Mouse (Mus musculus) hindbrain, embryonic 12.5 days (tissue): ENCODE results near the gene Rnf181. TPM values are rescaled to one million over a fixed set of nuclear protein-coding genes. Genes with fewer than 3 reads are reported as not detected.

Source experiments
- ATAC-seq: fragments of 200-750 bp; cut with Nextera tagmentation; 2 replicates; pipeline ENCODE4 v1.8.0; 2017; ENCODE audit warnings: moderate TSS enrichment; ENCODE audit not compliant: low FRiP score
- H3K27ac ChIP-seq: fragments of 300-500 bp; sonication (generic); 2 replicates; pipeline ENCODE4 v1.5.1; 2016; ENCODE audit warnings: mild to moderate bottlenecking
- H3K27me3 ChIP-seq: fragments of 300-500 bp; sonication (generic); 2 replicates; pipeline ENCODE4 v1.6.1; 2016; ENCODE audit warnings: mild to moderate bottlenecking
- H3K36me3 ChIP-seq: fragments of 300-500 bp; sonication (generic); 2 replicates; pipeline ENCODE4 v1.6.1; 2016; ENCODE audit warnings: mild to moderate bottlenecking
- H3K4me1 ChIP-seq: fragments of 300-500 bp; sonication (generic); 2 replicates; pipeline ENCODE4 v1.6.1; 2016
- H3K4me2 ChIP-seq: fragments of 300-500 bp; sonication (generic); replicated peaks from 2 replicates; pipeline ENCODE4 v1.6.1; 2016; ENCODE audit warnings: mild to moderate bottlenecking
- H3K4me3 ChIP-seq: fragments of 300-500 bp; sonication (generic); 2 replicates; pipeline ENCODE4 v1.5.1; 2016; ENCODE audit warnings: mild to moderate bottlenecking
- H3K9ac ChIP-seq: fragments of 300-500 bp; sonication (generic); 2 replicates; pipeline ENCODE4 v1.6.1; 2016; ENCODE audit warnings: mild to moderate bottlenecking, moderate library complexity
- H3K9me3 ChIP-seq: fragments of 300-500 bp; sonication (generic); replicated peaks from 2 replicates; pipeline ENCODE4 v1.6.1; 2016; ENCODE audit warnings: mild to moderate bottlenecking
- WGBS: fragments of 180-500 bp; shearing (Covaris S2); methylation state at CpG from one replicate; pipeline ENCODE4 v1.1.7; 2016; 5-methylcytosine and 5-hydroxymethylcytosine counted together
- polyA plus RNA-seq: library from polyadenylated mRNA; unstranded; fragments of >200 nt; fragmentation: Nextera tagmentation; extraction: Ambion mirVana; gene quantifications from 2 replicates; pipeline ENCODE4 v1.2.1, GENCODE M21; 2016

Gene Rnf181
- polyA plus RNA-seq, 1 experiment from 2014 or later = 98.3 TPM

- 85% methylated on average over 5 of the region's 5 CpGs for WGBS
- H3K4me3 ChIP-seq = no peak overlapping the region
- no peaks in the 10 kb centered on the region for H3K9me3 ChIP-seq
- no peak overlapping the region for H3K4me2 ChIP-seq
- H3K27ac ChIP-seq = no peak overlapping the region
- no peak for ATAC-seq
- H3K4me1 ChIP-seq = peaks cover 11% of the 10 kb centered on the region; the same call in 1 of the 2 replicates
- peaks cover 19% of the 10 kb centered on the region for H3K27me3 ChIP-seq
- H3K36me3 ChIP-seq = no peaks in the 10 kb centered on the region
- no peak overlapping the region for H3K9ac ChIP-seq
Measured at GRCm38 (mm10) chr6:72392341-72392740, 25.6 kb upstream of the Rnf181 start.

GRCm38 (mm10) chr6:72390795-72391521 is 24.2 kb upstream of the Rnf181 start:
- H3K4me3 ChIP-seq = peak overlapping the region; percentile 36
- 13% methylated on average over 12 of the region's 12 CpGs for WGBS
- H3K36me3 ChIP-seq = no peaks in the 10 kb centered on the region
- H3K4me1 ChIP-seq = peaks cover 11% of the 10 kb centered on the region; the same call in 1 of the 2 replicates
- H3K9ac ChIP-seq = no peak overlapping the region
- H3K27me3 ChIP-seq = peaks cover 19% of the 10 kb centered on the region
- no peak overlapping the region for H3K27ac ChIP-seq
- peak overlapping the region; percentile 53 for H3K4me2 ChIP-seq
- no peak for ATAC-seq
- H3K9me3 ChIP-seq = no peaks in the 10 kb centered on the region

DNA sequence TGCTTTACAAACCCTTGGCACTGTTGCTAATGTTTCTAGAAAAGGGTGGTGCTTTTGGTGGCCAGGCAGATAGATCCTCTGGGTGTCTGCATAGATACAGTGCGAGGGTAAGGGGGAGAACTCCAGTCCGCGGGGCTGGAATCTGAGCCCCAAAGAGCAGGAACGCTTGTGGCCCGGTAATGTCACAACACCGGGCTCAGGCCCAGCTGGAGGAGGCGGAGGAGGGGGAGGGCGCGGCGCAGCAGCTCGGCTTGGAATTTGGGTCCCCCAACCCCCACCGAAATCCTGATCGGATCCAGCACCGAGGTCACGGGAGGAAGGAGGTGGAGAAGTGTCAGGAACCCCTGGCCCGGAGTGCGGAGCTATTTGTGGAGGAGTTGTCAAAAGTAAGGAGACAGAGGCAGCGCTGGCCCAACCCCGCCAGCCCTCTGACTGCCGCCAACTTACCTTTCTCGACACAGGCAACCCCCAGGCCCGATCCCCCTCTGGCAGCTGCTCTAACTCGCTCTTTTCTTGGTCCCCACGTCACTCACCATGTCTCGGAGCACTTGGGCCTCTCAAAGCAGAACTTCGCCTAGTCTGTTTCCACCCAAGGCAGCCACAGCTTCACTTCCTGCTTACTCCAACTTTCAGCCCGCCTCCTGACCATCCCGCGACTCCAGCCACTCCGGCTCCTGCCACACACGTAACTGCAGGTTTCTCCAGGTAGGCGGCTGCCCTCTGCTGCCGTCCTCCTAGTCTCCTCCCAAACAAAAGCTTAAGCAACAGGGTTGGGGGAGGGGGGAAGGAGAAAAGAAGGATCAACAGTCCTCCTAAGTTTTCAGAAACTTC is 23.4 kb upstream of the Rnf181 start, which contains the start of gene Vamp8:
Gene Vamp8 (minus strand): TSS at position 763 of the 831 bp plus-strand sequence.
- H3K27me3 ChIP-seq = peaks cover 19% of the 10 kb centered on the region
- no peaks in the 10 kb centered on the region for H3K9me3 ChIP-seq
- H3K36me3 ChIP-seq = 0 out of 2 replicates have a peak, but pooled peaks cover 1% of the 10 kb centered on the region
- peak within 1 kb of the TSS; percentile 58 for H3K9ac ChIP-seq
- H3K4me3 ChIP-seq = peak within 1 kb of the TSS; percentile 36
- peak within 1 kb of the TSS; percentile 36; the same call in 1 of the 2 replicates for H3K27ac ChIP-seq
- H3K4me2 ChIP-seq = peak within 1 kb of the TSS; percentile 53
- WGBS = 2% methylated on average over 33 of the region's 33 CpGs
- peaks cover 11% of the 10 kb centered on the region; the same call in 1 of the 2 replicates for H3K4me1 ChIP-seq
- no peak for ATAC-seq

- Histone ChIP-seq H3K4me3 (peak overlapping the region; percentile 36), H3K9me3 (no peaks in the 10 kb centered on the region), H3K36me3 (0 out of 2 replicates have a peak, but pooled peaks cover 4% of the 10 kb centered on the region), H3K27ac (0 out of 2 replicates have a peak overlapping the region, but pooled peaks have one; percentile 36), H3K9ac (peak overlapping the region; percentile 58), H3K4me2 (peak overlapping the region; percentile 53), H3K27me3 (peaks cover 19% of the 10 kb centered on the region), H3K4me1 (peaks cover 11% of the 10 kb centered on the region; the same call in 1 of the 2 replicates)
- 33% methylated on average over 13 of the region's 13 CpGs for WGBS
- ATAC-seq = no peak; the same call in 1 of the 2 replicates
Measured at GRCm38 (mm10) chr6:72389471-72389940, 22.8 kb upstream of the Rnf181 start.

DNA sequence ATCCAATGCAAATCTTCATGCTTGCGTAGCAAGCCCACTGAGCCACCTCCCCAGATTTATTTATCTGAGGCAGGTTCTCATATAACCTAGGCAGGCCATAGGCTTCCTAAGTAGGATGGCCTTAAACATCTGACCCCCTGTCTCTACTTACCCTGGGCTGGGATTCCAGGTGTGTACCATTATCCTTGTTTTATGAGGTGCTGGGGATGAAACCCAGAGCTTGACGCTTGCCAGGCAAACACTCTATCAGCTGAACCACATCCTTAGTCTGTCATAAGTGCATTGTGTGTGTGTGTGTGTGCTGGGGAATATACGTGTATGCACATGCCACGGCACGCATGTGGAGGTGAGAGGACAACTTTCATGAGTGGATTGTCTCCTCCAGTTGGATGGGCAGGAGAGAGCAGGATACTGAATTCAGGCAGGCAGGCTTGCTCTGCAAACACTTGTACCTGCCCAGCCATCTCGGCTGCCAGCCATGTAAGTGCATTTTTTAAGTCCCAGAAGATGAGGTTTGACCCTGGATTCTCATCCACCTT is 22.1 kb upstream of the Rnf181 start:
- Histone ChIP-seq H3K27ac (no peak overlapping the region), H3K4me3 (no peak overlapping the region), H3K4me1 (peaks cover 11% of the 10 kb centered on the region; the same call in 1 of the 2 replicates), H3K27me3 (peaks cover 19% of the 10 kb centered on the region), H3K36me3 (0 out of 2 replicates have a peak, but pooled peaks cover 4% of the 10 kb centered on the region), H3K9me3 (no peaks in the 10 kb centered on the region), H3K9ac (no peak overlapping the region), H3K4me2 (no peak overlapping the region)
- no peak for ATAC-seq
- WGBS = 89% methylated on average over 6 of the region's 6 CpGs

DNA sequence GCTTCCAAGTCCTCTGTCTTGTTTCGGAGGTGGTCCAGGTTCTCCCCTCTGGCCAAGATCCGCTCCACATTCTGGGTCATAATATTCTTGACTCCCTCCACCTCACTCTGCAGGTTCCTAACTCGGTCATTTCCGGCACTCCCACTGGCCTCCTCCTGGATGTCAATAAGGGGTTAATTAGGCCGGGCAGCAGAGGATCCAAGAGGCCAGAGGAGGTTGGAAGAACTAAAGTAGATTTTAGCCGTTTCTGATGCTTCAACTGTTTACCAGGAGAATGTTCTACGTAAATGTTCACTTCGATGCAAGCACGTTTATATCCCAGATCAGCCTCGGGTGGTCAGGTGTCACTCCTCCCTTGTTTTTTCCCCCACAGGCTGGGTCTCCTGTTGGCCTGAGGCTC is 21.5 kb upstream of the Rnf181 start:
- H3K9me3 ChIP-seq = no peaks in the 10 kb centered on the region
- H3K4me1 ChIP-seq = peaks cover 11% of the 10 kb centered on the region; the same call in 1 of the 2 replicates
- H3K4me3 ChIP-seq = no peak overlapping the region
- 69% methylated on average over 10 of the region's 10 CpGs for WGBS
- H3K9ac ChIP-seq = no peak overlapping the region
- H3K27ac ChIP-seq = no peak overlapping the region
- H3K36me3 ChIP-seq = 0 out of 2 replicates have a peak, but pooled peaks cover 4% of the 10 kb centered on the region
- peaks cover 19% of the 10 kb centered on the region for H3K27me3 ChIP-seq
- no peak for ATAC-seq
- H3K4me2 ChIP-seq = no peak overlapping the region

DNA sequence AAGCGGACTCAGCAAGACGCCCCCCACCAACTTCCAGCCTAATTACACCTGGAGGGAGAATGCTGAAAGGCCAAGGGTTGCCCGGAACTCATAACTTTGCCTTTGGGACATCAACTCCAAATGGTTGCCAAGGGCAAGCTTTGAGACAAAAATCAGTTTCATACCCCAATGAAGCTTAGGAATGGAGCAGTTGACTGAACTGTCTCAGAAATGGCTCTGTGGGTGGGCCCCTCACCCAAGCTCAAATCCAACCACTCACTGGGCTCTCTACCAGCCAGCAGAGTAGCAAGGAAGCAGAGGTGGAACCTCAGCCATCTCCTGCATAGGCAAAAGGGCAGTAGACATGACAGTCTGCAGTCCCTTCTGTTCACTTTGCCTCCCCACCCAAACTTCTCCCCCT is 21.1 kb upstream of the Rnf181 start:
- ATAC-seq = no peak
- H3K9ac ChIP-seq = no peak overlapping the region
- H3K36me3 ChIP-seq = 0 out of 2 replicates have a peak, but pooled peaks cover 4% of the 10 kb centered on the region
- no peak overlapping the region for H3K4me3 ChIP-seq
- H3K27me3 ChIP-seq = peaks cover 19% of the 10 kb centered on the region
- H3K4me2 ChIP-seq = no peak overlapping the region
- no peak overlapping the region for H3K27ac ChIP-seq
- 75% methylated on average over 3 of the region's 3 CpGs for WGBS
- H3K9me3 ChIP-seq = no peaks in the 10 kb centered on the region
- H3K4me1 ChIP-seq = peaks cover 11% of the 10 kb centered on the region; the same call in 1 of the 2 replicates

DNA sequence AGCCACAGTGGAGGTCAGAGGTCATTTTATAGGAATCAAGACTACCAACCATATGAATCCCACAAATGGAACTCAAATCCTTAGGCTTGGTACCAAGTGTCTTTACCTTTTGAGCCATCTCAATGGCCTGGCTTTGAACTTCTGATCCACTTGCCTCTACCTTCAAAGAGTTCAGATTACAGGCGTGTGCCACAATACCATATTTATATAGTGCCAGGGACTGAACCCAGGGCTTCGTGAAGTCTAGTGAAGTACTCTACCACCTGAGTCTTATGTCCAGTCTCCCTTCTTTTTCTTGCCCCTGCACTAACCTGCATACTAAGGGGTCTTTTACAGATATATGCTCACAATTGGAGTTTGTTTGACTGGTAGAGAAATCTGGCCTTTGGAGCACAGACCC is 19.8 kb upstream of the Rnf181 start:
- WGBS = 93% methylated on average over 2 of the region's 2 CpGs
- Histone ChIP-seq H3K27ac (no peak overlapping the region), H3K4me2 (no peak overlapping the region), H3K4me3 (no peak overlapping the region), H3K36me3 (0 out of 2 replicates have a peak, but pooled peaks cover 4% of the 10 kb centered on the region), H3K27me3 (peaks cover 21% of the 10 kb centered on the region), H3K4me1 (peaks cover 11% of the 10 kb centered on the region; the same call in 1 of the 2 replicates), H3K9ac (no peak overlapping the region), H3K9me3 (no peaks in the 10 kb centered on the region)
- ATAC-seq = no peak

GRCm38 (mm10) chr6:72385258-72385657 is 18.5 kb upstream of the Rnf181 start:
- Histone ChIP-seq H3K36me3 (0 out of 2 replicates have a peak, but pooled peaks cover 4% of the 10 kb centered on the region), H3K9me3 (no peaks in the 10 kb centered on the region), H3K27ac (no peak overlapping the region), H3K4me1 (peaks cover 11% of the 10 kb centered on the region), H3K9ac (no peak overlapping the region), H3K27me3 (peaks cover 25% of the 10 kb centered on the region), H3K4me2 (no peak overlapping the region), H3K4me3 (no peak overlapping the region)
- 88% methylated on average over 4 of the region's 4 CpGs for WGBS
- ATAC-seq = no peak

DNA sequence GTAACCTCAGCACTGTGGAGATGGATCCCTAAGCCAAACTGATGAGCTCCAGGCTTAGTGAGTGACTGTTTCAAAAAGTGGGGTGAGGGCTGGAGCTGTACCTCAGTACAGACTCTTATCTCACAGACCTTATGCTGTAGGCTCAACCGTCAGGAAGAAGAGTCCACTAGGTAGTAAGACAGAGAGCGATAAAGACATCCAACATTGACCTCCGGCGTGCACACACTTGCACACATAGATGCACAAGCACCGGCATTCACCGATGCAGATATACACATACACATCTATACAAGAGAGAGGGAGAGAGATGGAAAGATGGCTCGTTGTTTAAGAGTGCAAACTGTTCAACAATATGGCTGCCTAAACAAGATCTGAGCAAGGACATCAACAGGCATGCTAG is 17.2 kb upstream of the Rnf181 start:
- Histone ChIP-seq H3K27ac (no peak overlapping the region), H3K9ac (no peak overlapping the region), H3K27me3 (peaks cover 29% of the 10 kb centered on the region), H3K9me3 (no peaks in the 10 kb centered on the region), H3K4me3 (no peak overlapping the region), H3K36me3 (0 out of 2 replicates have a peak, but pooled peaks cover 4% of the 10 kb centered on the region), H3K4me1 (peaks cover 5% of the 10 kb centered on the region), H3K4me2 (no peak overlapping the region)
- ATAC-seq = no peak
- WGBS = 97% methylated on average over 7 of the region's 7 CpGs

GRCm38 (mm10) chr6:72383142-72383820 is 16.5 kb upstream of the Rnf181 start:
- H3K4me3 ChIP-seq = no peak overlapping the region
- no peak overlapping the region for H3K4me2 ChIP-seq
- H3K36me3 ChIP-seq = 0 out of 2 replicates have a peak, but pooled peaks cover 4% of the 10 kb centered on the region
- H3K4me1 ChIP-seq = peaks cover 5% of the 10 kb centered on the region
- H3K9me3 ChIP-seq = no peaks in the 10 kb centered on the region
- H3K27ac ChIP-seq = no peak overlapping the region
- peaks cover 32% of the 10 kb centered on the region for H3K27me3 ChIP-seq
- no peak overlapping the region for H3K9ac ChIP-seq
- no peak for ATAC-seq
- WGBS = 83% methylated on average over 6 of the region's 6 CpGs
